ENCODE assay signal across 9 mouse cellular contexts in the genomic region with DNA sequence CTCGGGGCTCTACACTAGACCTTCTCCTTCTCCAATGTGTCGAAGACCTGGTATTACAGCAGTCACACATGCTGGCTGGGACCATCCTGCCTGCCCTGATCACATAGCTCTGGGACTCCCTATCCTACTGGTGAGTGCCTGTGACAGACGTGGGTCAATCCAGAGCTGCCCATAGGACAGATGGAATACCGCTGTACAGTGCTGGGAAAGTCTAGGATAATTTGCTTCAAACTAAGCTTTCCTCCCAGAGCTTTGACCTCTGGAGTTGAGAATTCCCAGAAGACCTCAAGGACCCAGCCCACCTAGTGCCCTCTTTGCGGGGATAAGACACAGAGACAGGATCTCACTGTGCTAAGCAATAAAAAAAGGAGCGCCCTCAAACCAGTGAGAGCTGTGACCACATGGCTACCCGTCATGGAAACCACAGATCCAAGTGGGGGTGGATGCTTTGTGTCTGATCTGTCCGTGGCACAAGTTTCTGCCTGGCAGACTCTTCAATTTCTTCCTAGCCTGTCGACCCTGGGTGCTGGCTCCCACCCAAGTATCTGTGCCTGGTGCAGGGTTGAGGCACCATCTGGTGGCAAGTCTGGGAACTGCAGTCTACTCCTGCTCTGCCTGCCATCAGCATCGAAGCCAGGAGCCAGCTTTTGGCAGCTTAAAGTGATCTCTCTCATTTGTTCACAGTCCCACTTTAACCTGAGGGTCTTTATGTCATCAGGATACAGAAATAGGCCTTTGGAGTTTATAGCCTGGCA. TPM values are rescaled to one million over a fixed set of nuclear protein-coding genes. Genes with fewer than 3 reads are reported as not detected.
DNase-seq lines count a peak whose midpoint lies in the region; ATAC-seq and TF ChIP-seq lines count a peak whose summit lies in the region.
"Had no signal": no experiment of that assay in that cellular context is flagged by ENCODE, and none has a peak within 500 bp of the region (broad histone marks: within the 10 kb centered on the region; RNA-seq: fewer than 3 reads in every experiment).

No protein-coding gene starts in this region.

- intact Hi-C loops in heart, postnatal 25 days (cut with DNase I): loop anchor here (1.0 to 5.0 kb wide), 4 partner anchors 39 to 159 kb away; a partner anchor contains a TSS

- peak; percentile 94 for DNase-seq in brain, embryonic 14.5 days (ENCODE audit: low read depth)
- DNase-seq in heart, postnatal 25 days (ENCODE audit: low spot score): peak; percentile 53
- peak; percentile 84 to 95 for DNase-seq in layer of hippocampus, adult 8-10 months (ENCODE audit: low spot score in 2 of 2)
- DNase-seq in ovary, postnatal 36 days (ENCODE audit: low spot score): peak; percentile 86
- DNase-seq in thymus, postnatal 10 days (ENCODE audit: low spot score in 2 of 2): peak; percentile 68 to 92

- H3K36me3 ChIP-seq in ES-Bruce4 (ENCODE audit: control insufficient read depth, insufficient read depth, low read length, poor library complexity, severe bottlenecking): no peaks in the 10 kb centered on the region
- H3K36me3 ChIP-seq in lung, embryonic 16.5 days (ENCODE audit: control insufficient read depth, insufficient read depth, low read length): no peaks in the 10 kb centered on the region

- no peaks in the 10 kb centered on the region for H3K4me1 ChIP-seq in ES-Bruce4 (ENCODE audit: control insufficient read depth, insufficient read depth, low read length)
- H3K4me1 ChIP-seq in lung, embryonic 16.5 days (replicated peaks; ENCODE audit: control insufficient read depth, insufficient read depth, low read length): no peaks in the 10 kb centered on the region; the same call in 1 of the 2 replicates

- no peak overlapping the region for H3K4me2 ChIP-seq in lung, embryonic 16.5 days (ENCODE audit: low read depth, low read length)

- no peak for TF ChIP-seq POLR2A in ES-Bruce4 (IDR thresholded peaks at IDR 0.05; ENCODE audit: insufficient read depth, low read length)
- no peak for TF ChIP-seq POLR2A in brain, embryonic 14.5 days (IDR thresholded peaks at IDR 0.05; ENCODE audit: borderline replicate concordance, extremely low read depth, insufficient read depth, insufficient read length, poor library complexity, severe bottlenecking)

- 45% methylated on average over 10 of the region's 10 CpGs for WGBS in lung, embryonic 16.5 days

- no peak overlapping the region for H3K27ac ChIP-seq in ES-Bruce4 (ENCODE audit: insufficient read depth, low read length)
- H3K27ac ChIP-seq in lung, embryonic 16.5 days (ENCODE audit: low read length): no peak overlapping the region

- ATAC-seq in erythroid progenitor cell, adult 5-6 weeks (replicated peaks; ENCODE audit: low FRiP score, poor library complexity, severe bottlenecking): peak; percentile 64; the same call in 1 of the 2 replicates
- peak; percentile 29; the same call in 1 of the 2 replicates for ATAC-seq in lung, embryonic 16.5 days (ENCODE audit: low read depth)

- no peaks in the 10 kb centered on the region for H3K9me3 ChIP-seq in ES-Bruce4 (replicated peaks; ENCODE audit: control insufficient read depth, insufficient read depth, low read length, poor library complexity, severe bottlenecking)
- H3K9me3 ChIP-seq in lung, embryonic 16.5 days (ENCODE audit: control insufficient read depth, low read length): no peaks in the 10 kb centered on the region

- H3K4me3 ChIP-seq in ES-Bruce4 (ENCODE audit: low read depth, low read length): no peak overlapping the region
- H3K4me3 ChIP-seq in lung, embryonic 16.5 days (ENCODE audit: low read length): no peak overlapping the region

- no peak for TF ChIP-seq EP300 in ES-Bruce4 (IDR thresholded peaks at IDR 0.05; ENCODE audit: insufficient read depth, low read depth, low read length)

- no peaks in the 10 kb centered on the region for H3K27me3 ChIP-seq in ES-Bruce4 (ENCODE audit: control insufficient read depth, insufficient read depth, low read length, poor library complexity, severe bottlenecking)
- H3K27me3 ChIP-seq in lung, embryonic 16.5 days (ENCODE audit: control insufficient read depth, insufficient read depth, low read depth, low read length): no peaks in the 10 kb centered on the region; the same call in 1 of the 2 replicates

- H3K9ac ChIP-seq in ES-Bruce4 (ENCODE audit: low read depth, poor library complexity, severe bottlenecking): no peak overlapping the region
- no peak overlapping the region for H3K9ac ChIP-seq in lung, embryonic 16.5 days (ENCODE audit: low read length)

- peak; percentile 98 for TF ChIP-seq CTCF in ES-Bruce4 (IDR thresholded peaks at IDR 0.05; ENCODE audit: low read depth, low read length)
- TF ChIP-seq CTCF in brain, embryonic 14.5 days (IDR thresholded peaks at IDR 0.05; ENCODE audit: borderline replicate concordance, extremely low read depth, insufficient read depth, insufficient read length): peak; percentile 99

RNA-seq across cellular contexts. Expression of a gene that starts 6.1 kb away (rescaled TPM):
- polyA plus RNA-seq in ES-Bruce4 (2011; ENCODE audit: insufficient read depth, insufficient read length, low read depth, missing spikeins): not detected in 2 replicates
- not detected in 2 replicates for polyA plus RNA-seq in brain, embryonic 14.5 days (2012; rRNA removed)
- total RNA-seq in erythroid progenitor cell, adult 5-6 weeks (2015; ENCODE audit: low replicate concordance): not detected in 2 replicates
- total RNA-seq in erythroid progenitor cell, adult 5-6 weeks (2017; ENCODE audit: low replicate concordance): not detected in 2 replicates
- not detected for total RNA-seq in heart, postnatal 25 days (2021)
- not detected for total RNA-seq in layer of hippocampus, adult 8-10 months (2022)
- not detected in 2 replicates for polyA plus RNA-seq in lung, embryonic 16.5 days (2015; fragmentation: Nextera tagmentation; extraction: Ambion mirVana)
- polyA plus RNA-seq: heart, embryonic 16.5 days had no signal

RNA-seq across cellular contexts. Expression of a gene that starts 23.3 kb away (rescaled TPM):
- polyA plus RNA-seq in ES-Bruce4 (2011; ENCODE audit: insufficient read depth, insufficient read length, low read depth, missing spikeins): 11.7 and 12.9 TPM in 2 replicates
- 60.4 and 69.0 TPM in 2 replicates for polyA plus RNA-seq in brain, embryonic 14.5 days (2012; rRNA removed)
- 1.4 TPM in 1 of 2 replicates, not detected in the other for total RNA-seq in erythroid progenitor cell, adult 5-6 weeks (2015; ENCODE audit: low replicate concordance)
- 2.2 TPM in 1 of 2 replicates, not detected in the other for total RNA-seq in erythroid progenitor cell, adult 5-6 weeks (2017; ENCODE audit: low replicate concordance)
- 10 to 100 TPM; 22.4 to 24.1 TPM for total RNA-seq in heart, postnatal 25 days (2021)
- 10 to 100 TPM; 60.7 to 90.9 (median 69.7) TPM for total RNA-seq in layer of hippocampus, adult 8-10 months (2022)
- polyA plus RNA-seq in lung, embryonic 16.5 days (2015; fragmentation: Nextera tagmentation; extraction: Ambion mirVana): 9.1 and 9.3 TPM in 2 replicates

RNA-seq across cellular contexts. Expression of a gene that starts 36.9 kb away (rescaled TPM):
- 46.1 and 51.7 TPM in 2 replicates for polyA plus RNA-seq in ES-Bruce4 (2011; ENCODE audit: insufficient read depth, insufficient read length, low read depth, missing spikeins)
- polyA plus RNA-seq in brain, embryonic 14.5 days (2012; rRNA removed): 83.5 and 111 TPM in 2 replicates
- 51.2 and 52.4 TPM in 2 replicates for total RNA-seq in erythroid progenitor cell, adult 5-6 weeks (2015; ENCODE audit: low replicate concordance)
- total RNA-seq in erythroid progenitor cell, adult 5-6 weeks (2017; ENCODE audit: low replicate concordance): 20.2 and 30.0 TPM in 2 replicates
- total RNA-seq in heart, postnatal 25 days (2021): 10 to 100 TPM; 21.5 to 22.5 TPM
- total RNA-seq in layer of hippocampus, adult 8-10 months (2022): 10 to 100 TPM; 55.2 to 69.1 (median 57.6) TPM
- 95.2 and 106 TPM in 2 replicates for polyA plus RNA-seq in lung, embryonic 16.5 days (2015; fragmentation: Nextera tagmentation; extraction: Ambion mirVana)

RNA-seq across cellular contexts. Expression of a gene that starts 36.9 kb away (rescaled TPM):
- 500 and 515 TPM in 2 replicates for polyA plus RNA-seq in ES-Bruce4 (2011; ENCODE audit: insufficient read depth, insufficient read length, low read depth, missing spikeins)
- polyA plus RNA-seq in brain, embryonic 14.5 days (2012; rRNA removed): 177 and 190 TPM in 2 replicates
- total RNA-seq in erythroid progenitor cell, adult 5-6 weeks (2015; ENCODE audit: low replicate concordance): 144 and 145 TPM in 2 replicates
- 76.8 and 133 TPM in 2 replicates for total RNA-seq in erythroid progenitor cell, adult 5-6 weeks (2017; ENCODE audit: low replicate concordance)
- total RNA-seq in heart, postnatal 25 days (2021): 10 to 100 TPM; 42.7 to 43.0 TPM
- total RNA-seq in layer of hippocampus, adult 8-10 months (2022): 10 to 100 TPM; 70.8 to 97.7 (median 84.0) TPM
- polyA plus RNA-seq in lung, embryonic 16.5 days (2015; fragmentation: Nextera tagmentation; extraction: Ambion mirVana): 459 and 514 TPM in 2 replicates

RNA-seq across cellular contexts. Expression of a gene that starts 46.5 kb away (rescaled TPM):
- polyA plus RNA-seq in ES-Bruce4 (2011; ENCODE audit: insufficient read depth, insufficient read length, low read depth, missing spikeins): not detected in 2 replicates
- 0.14 TPM in 1 of 2 replicates, not detected in the other for polyA plus RNA-seq in brain, embryonic 14.5 days (2012; rRNA removed)
- not detected in 2 replicates for total RNA-seq in erythroid progenitor cell, adult 5-6 weeks (2015; ENCODE audit: low replicate concordance)
- total RNA-seq in erythroid progenitor cell, adult 5-6 weeks (2017; ENCODE audit: low replicate concordance): 4.1 TPM in 1 of 2 replicates, not detected in the other
- total RNA-seq in heart, postnatal 25 days (2021): not detected
- not detected for total RNA-seq in layer of hippocampus, adult 8-10 months (2022)
- 1.8 and 2.8 TPM in 2 replicates for polyA plus RNA-seq in lung, embryonic 16.5 days (2015; fragmentation: Nextera tagmentation; extraction: Ambion mirVana)
- polyA plus RNA-seq: heart, embryonic 16.5 days had no signal

Comparison
In these comparisons a context has a peak if more than half of its experiments do, and no peak if none do; other contexts are left out.
1. RNA of a gene that starts 23.3 kb away (total RNA-seq): 60.7 to 90.9 TPM in layer of hippocampus, adult 8-10 months and 22.4 to 24.1 TPM in heart, postnatal 25 days; 1.4 to 2.2 TPM in erythroid progenitor cell, adult 5-6 weeks; every median in the first group is over 4 times any median in the second.
2. Peak in every context shown above with its lines, with median percentiles within 50 percentile points of each other: DNase-seq.